Mouse (Mus musculus) layer of hippocampus, adult 9-11 months (tissue): Measurements from ENCODE around the gene Sdk1.
A peak's percentile ranks its signal among the peaks of the same experiment; 100 is the strongest.
"Not testable (repeated sequence)": the region's sequence is repeated elsewhere in the genome, so short reads cannot be mapped to it uniquely, and the experiment has no call there.

Source experiments
- DNase-seq: peaks from one replicate; pipeline ENCODE4 v3.0.0; 2022

Sdk1 gene

GRCm38 (mm10) chr5:141505281-141505680 is 264.0 kb downstream of the Sdk1 start:
- DNase-seq, result no peak

- no peak for DNase-seq
These were observed 265.1 kb downstream of the Sdk1 start for GRCm38 (mm10) chr5:141506344-141506743.

GRCm38 (mm10) chr5:141524801-141525715 is 283.8 kb downstream of the Sdk1 start:
- no peak for DNase-seq

GRCm38 (mm10) chr5:141540193-141540592 is 298.9 kb downstream of the Sdk1 start:
- DNase-seq, result no peak

- DNase-seq, result no peak
These were observed 301.8 kb downstream of the Sdk1 start for GRCm38 (mm10) chr5:141542890-141543666.

- no peak for DNase-seq
These were observed 312.2 kb downstream of the Sdk1 start for GRCm38 (mm10) chr5:141553444-141553843.

GRCm38 (mm10) chr5:141558731-141559130 is 317.4 kb downstream of the Sdk1 start:
- no peak for DNase-seq

- DNase-seq, result no peak
These were observed 319.0 kb downstream of the Sdk1 start for GRCm38 (mm10) chr5:141560325-141560724.

- DNase-seq, result no peak
These were observed 320.8 kb downstream of the Sdk1 start for GRCm38 (mm10) chr5:141561989-141562560.

GRCm38 (mm10) chr5:141564197-141564596 is 322.9 kb downstream of the Sdk1 start:
- no peak for DNase-seq

- no peak for DNase-seq
These were observed 326.8 kb downstream of the Sdk1 start for GRCm38 (mm10) chr5:141568106-141568505.

- DNase-seq, result peak; percentile 20
These were observed 329.2 kb downstream of the Sdk1 start for GRCm38 (mm10) chr5:141570442-141570841.

GRCm38 (mm10) chr5:141574263-141574662 is 333.0 kb downstream of the Sdk1 start:
- no peak for DNase-seq

GRCm38 (mm10) chr5:141591246-141591645 is 350.0 kb downstream of the Sdk1 start:
- no peak for DNase-seq

- no peak for DNase-seq
These were observed 371.4 kb downstream of the Sdk1 start for GRCm38 (mm10) chr5:141612721-141613120.

GRCm38 (mm10) chr5:141615763-141616162 is 374.5 kb downstream of the Sdk1 start:
- DNase-seq, result no peak

- DNase-seq, result no peak
These were observed 376.4 kb downstream of the Sdk1 start for GRCm38 (mm10) chr5:141617660-141618059.

- DNase-seq, result no peak
These were observed 384.1 kb downstream of the Sdk1 start for GRCm38 (mm10) chr5:141625401-141625800.

GRCm38 (mm10) chr5:141631641-141632040 is 390.4 kb downstream of the Sdk1 start:
- DNase-seq, result no peak

GRCm38 (mm10) chr5:141633271-141633670 is 392.0 kb downstream of the Sdk1 start:
- DNase-seq, result no peak

- DNase-seq, result no peak
These were observed 395.1 kb downstream of the Sdk1 start for GRCm38 (mm10) chr5:141636406-141636805.

GRCm38 (mm10) chr5:141637054-141637453 is 395.8 kb downstream of the Sdk1 start:
- not testable (repeated sequence) for DNase-seq

GRCm38 (mm10) chr5:141645671-141646070 is 404.4 kb downstream of the Sdk1 start:
- no peak for DNase-seq
